Mouse (Mus musculus) heart, embryonic 15.5 days (tissue): ENCODE data around the gene Leng1. TPM values are rescaled to one million over a fixed set of nuclear protein-coding genes. Genes with fewer than 3 reads are reported as not detected.

Experiments
- ATAC-seq: fragments of 200-750 bp; cut with Nextera tagmentation; replicated peaks from 2 replicates; pipeline ENCODE4 v1.8.0; 2017; ENCODE audit warnings: low read depth, moderate TSS enrichment; ENCODE audit not compliant: insufficient number of reproducible peaks, insufficient read depth, low FRiP score
- H3K27ac ChIP-seq: fragments of 300-500 bp; sonication (generic); 2 replicates; pipeline ENCODE4 v1.5.1; 2015; ENCODE audit warnings: mild to moderate bottlenecking, inconsistent platforms
- H3K27me3 ChIP-seq: fragments of 300-500 bp; sonication (generic); 2 replicates; pipeline ENCODE4 v1.6.1; 2015; ENCODE audit warnings: inconsistent platforms
- H3K36me3 ChIP-seq: fragments of 300-500 bp; sonication (generic); 2 replicates; pipeline ENCODE4 v1.6.1; 2015; ENCODE audit warnings: mild to moderate bottlenecking, inconsistent platforms
- H3K4me1 ChIP-seq: fragments of 300-500 bp; sonication (generic); replicated peaks from 2 replicates; pipeline ENCODE4 v1.6.1; 2015; ENCODE audit warnings: inconsistent platforms
- H3K4me2 ChIP-seq: fragments of 300-500 bp; sonication (generic); 2 replicates; pipeline ENCODE4 v1.6.1; 2015; ENCODE audit warnings: inconsistent platforms, mild to moderate bottlenecking, moderate library complexity
- H3K4me3 ChIP-seq: fragments of 300-500 bp; sonication (generic); 2 replicates; pipeline ENCODE4 v1.5.1; 2015; ENCODE audit warnings: mild to moderate bottlenecking, inconsistent platforms
- H3K9ac ChIP-seq: fragments of 300-500 bp; sonication (generic); 2 replicates; pipeline ENCODE4 v1.6.1; 2015; ENCODE audit warnings: mild to moderate bottlenecking, inconsistent platforms
- H3K9me3 ChIP-seq: fragments of 300-500 bp; sonication (generic); replicated peaks from 2 replicates; pipeline ENCODE4 v1.6.1; 2016; ENCODE audit warnings: inconsistent platforms
- WGBS: fragments of 180-500 bp; shearing (Covaris S2); methylation state at CpG from one replicate; pipeline ENCODE4 v1.1.7; 2015; ENCODE audit warnings: mixed read lengths; 5-methylcytosine and 5-hydroxymethylcytosine counted together
- polyA plus RNA-seq: library from polyadenylated mRNA; unstranded; fragments of >200 nt; fragmentation: Nextera tagmentation; extraction: Ambion mirVana; gene quantifications from 2 replicates; pipeline ENCODE4 v1.2.1, GENCODE M21; 2015

Leng1 gene
- polyA plus RNA-seq, 1 experiment from 2014 or later = 19.8 TPM

DNA sequence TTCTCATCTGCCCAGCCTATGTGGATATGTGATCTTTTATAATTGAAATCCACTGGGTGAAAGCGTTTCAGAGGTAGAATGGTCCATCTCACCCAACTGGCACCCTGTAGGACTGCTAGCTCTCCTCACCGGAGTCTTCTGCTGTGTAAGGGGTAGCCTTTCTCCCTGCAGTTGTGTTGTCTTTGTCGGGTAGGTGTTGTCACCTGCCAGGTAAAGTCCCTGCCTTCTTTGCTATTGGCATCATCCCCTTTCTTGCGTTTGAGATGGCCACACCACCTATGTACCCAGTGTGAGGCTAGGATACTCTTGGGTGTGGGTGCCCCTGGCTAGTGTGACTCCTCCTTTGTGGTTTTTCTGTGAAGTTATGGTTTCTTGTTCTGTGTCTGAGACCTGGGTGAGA lies 19.0 kb downstream of the Leng1 start:
- H3K4me3 ChIP-seq = peak overlapping the region; percentile 96
- H3K4me2 ChIP-seq = peak overlapping the region; percentile 80
- H3K4me1 ChIP-seq = peaks cover 36% of the 10 kb centered on the region
- peak overlapping the region; percentile 99 for H3K9ac ChIP-seq
- H3K36me3 ChIP-seq = peaks cover 15% of the 10 kb centered on the region
- no peak for ATAC-seq
- no peaks in the 10 kb centered on the region for H3K27me3 ChIP-seq
- H3K27ac ChIP-seq = no peak overlapping the region
- 64% methylated on average over 4 of the region's 4 CpGs for WGBS
- no peaks in the 10 kb centered on the region for H3K9me3 ChIP-seq

GRCm38 (mm10) chr7:3646188-3646587 lies 19.5 kb downstream of the Leng1 start:
- H3K9ac ChIP-seq = peak overlapping the region; percentile 99
- H3K27ac ChIP-seq = peak overlapping the region; percentile 97; the same call in 1 of the 2 replicates
- peak overlapping the region; percentile 96 for H3K4me3 ChIP-seq
- peak overlapping the region; percentile 80 for H3K4me2 ChIP-seq
- ATAC-seq = no peak
- peaks cover 15% of the 10 kb centered on the region for H3K36me3 ChIP-seq
- H3K4me1 ChIP-seq = peaks cover 36% of the 10 kb centered on the region
- H3K9me3 ChIP-seq = no peaks in the 10 kb centered on the region
- 6% methylated on average over 9 of the region's 9 CpGs for WGBS
- no peaks in the 10 kb centered on the region for H3K27me3 ChIP-seq

DNA sequence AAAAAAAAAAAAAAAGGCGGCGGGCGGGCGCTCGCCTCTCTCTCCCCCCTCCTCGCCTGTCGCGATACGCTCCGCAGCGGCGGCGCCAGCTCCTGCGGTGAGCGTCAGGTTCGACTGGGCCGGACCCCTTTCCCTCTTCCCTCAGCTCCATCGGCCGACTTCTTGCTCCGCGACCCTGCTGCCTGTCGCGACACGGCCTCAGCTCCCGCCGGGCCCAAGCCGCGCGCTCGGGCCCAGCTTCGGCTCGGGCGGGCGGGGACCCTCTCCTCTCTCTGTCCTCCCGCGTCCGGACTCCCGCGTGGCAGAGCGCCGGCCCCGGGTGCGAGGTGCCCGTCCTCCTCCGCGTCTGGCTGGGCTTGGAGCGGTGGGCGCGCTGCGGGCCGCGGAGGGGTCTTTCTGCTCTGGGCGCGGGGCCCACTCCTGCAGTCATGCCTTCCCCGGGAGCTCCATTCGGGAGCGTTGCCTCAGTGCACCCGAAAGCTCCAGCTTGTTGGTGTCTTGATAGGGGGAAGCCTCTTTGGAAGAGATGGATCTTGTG lies 20.1 kb downstream of the Leng1 start:
- Histone ChIP-seq H3K4me3 (peak overlapping the region; percentile 96), H3K27me3 (no peaks in the 10 kb centered on the region), H3K36me3 (peaks cover 15% of the 10 kb centered on the region), H3K4me2 (peak overlapping the region; percentile 80), H3K4me1 (peaks cover 36% of the 10 kb centered on the region), H3K9me3 (no peaks in the 10 kb centered on the region), H3K27ac (peak overlapping the region; percentile 97), H3K9ac (peak overlapping the region; percentile 99)
- WGBS = under 1% methylated on average over 56 of the region's 58 CpGs
- ATAC-seq = peak; percentile 5

DNA sequence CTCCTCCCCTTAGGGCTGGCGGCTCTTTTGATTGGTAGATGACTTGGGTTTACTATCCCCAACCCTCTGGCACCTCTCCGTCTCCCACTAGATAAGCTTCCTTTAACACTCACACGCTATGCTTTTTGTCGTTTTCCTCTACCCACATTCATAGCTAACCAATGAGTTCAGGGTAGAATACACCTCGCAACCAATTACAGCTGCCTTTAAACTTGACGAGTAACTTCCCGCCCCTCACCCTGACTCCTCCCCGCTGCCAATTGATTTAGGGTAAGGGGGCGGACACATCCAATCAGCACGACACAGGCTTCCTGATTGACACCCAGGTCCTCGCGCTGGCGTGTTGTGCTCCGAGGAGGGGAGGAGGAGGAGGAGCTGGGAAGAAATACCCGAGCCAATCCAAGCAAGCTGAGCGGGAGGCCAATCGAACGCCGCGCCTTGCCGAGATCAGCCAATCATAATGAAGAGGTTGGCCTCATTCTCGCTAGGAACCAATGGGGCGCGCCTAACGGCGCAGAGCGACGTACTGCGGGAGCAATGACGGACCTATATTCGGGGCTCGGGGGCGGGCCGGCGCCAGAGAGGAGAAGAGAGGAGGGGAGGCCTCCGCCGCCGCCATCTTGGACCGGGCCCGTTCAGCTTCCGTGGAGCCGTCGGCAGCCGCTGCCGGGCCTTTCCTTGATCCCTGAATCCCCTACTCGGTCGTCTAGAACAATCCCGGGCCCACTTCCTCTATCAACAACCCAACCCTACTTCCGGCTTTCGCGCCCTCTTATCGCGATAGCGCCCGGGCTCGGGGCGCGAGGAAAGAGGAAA lies 20.8 kb downstream of the Leng1 start, which contains the start of gene Cnot3:
Gene Cnot3 (plus strand): TSS at position 597 of the 816 bp plus-strand sequence.
- H3K4me1 ChIP-seq = peaks cover 36% of the 10 kb centered on the region
- H3K36me3 ChIP-seq = peaks cover 17% of the 10 kb centered on the region; the same call in 1 of the 2 replicates
- H3K4me2 ChIP-seq = peak within 1 kb of the TSS; percentile 80
- H3K9me3 ChIP-seq = no peaks in the 10 kb centered on the region
- H3K9ac ChIP-seq = peak within 1 kb of the TSS; percentile 99
- H3K4me3 ChIP-seq = peak within 1 kb of the TSS; percentile 96
- H3K27ac ChIP-seq = peak within 1 kb of the TSS; percentile 97
- H3K27me3 ChIP-seq = no peaks in the 10 kb centered on the region
- peak; percentile 97 for ATAC-seq
- under 1% methylated on average over 49 of the region's 58 CpGs for WGBS

- ATAC-seq = no peak
- 1% methylated on average over 11 of the region's 11 CpGs for WGBS
- H3K9me3 ChIP-seq = no peaks in the 10 kb centered on the region
- peak overlapping the region; percentile 75 for H3K27ac ChIP-seq
- H3K4me2 ChIP-seq = peak overlapping the region; percentile 60
- peaks cover 36% of the 10 kb centered on the region for H3K4me1 ChIP-seq
- H3K4me3 ChIP-seq = peak overlapping the region; percentile 96
- H3K27me3 ChIP-seq = no peaks in the 10 kb centered on the region
- H3K36me3 ChIP-seq = peaks cover 22% of the 10 kb centered on the region; the same call in 1 of the 2 replicates
- H3K9ac ChIP-seq = 0 out of 2 replicates have a peak overlapping the region, but pooled peaks have one; percentile 11
Measured at GRCm38 (mm10) chr7:3644348-3644671, 21.3 kb downstream of the Leng1 start.

DNA sequence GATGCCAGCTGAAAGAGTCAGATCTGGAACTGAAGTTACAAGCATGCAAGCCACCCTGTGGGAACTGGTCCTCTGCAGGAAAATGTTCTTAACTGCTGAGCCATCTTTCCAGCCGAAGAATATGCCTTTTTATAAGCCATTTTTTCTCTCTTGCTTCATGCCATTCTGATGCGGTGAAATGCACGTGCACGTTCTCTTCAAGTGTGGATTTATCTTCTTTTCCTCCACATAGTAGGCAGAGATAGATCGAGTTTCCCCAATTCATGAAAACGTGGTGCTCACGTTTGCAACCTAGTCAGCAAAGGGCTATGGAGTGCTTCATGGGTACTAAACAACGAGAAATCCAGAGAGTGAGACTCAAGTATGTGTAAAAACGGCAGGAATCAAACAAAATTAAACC lies 21.8 kb downstream of the Leng1 start:
- Histone ChIP-seq H3K4me3 (peak overlapping the region; percentile 96), H3K36me3 (peaks cover 25% of the 10 kb centered on the region; the same call in 1 of the 2 replicates), H3K4me2 (peak overlapping the region; percentile 60), H3K9ac (no peak overlapping the region), H3K4me1 (peaks cover 33% of the 10 kb centered on the region), H3K27ac (no peak overlapping the region), H3K27me3 (no peaks in the 10 kb centered on the region), H3K9me3 (no peaks in the 10 kb centered on the region)
- 23% methylated on average over 9 of the region's 9 CpGs for WGBS
- ATAC-seq = no peak

DNA sequence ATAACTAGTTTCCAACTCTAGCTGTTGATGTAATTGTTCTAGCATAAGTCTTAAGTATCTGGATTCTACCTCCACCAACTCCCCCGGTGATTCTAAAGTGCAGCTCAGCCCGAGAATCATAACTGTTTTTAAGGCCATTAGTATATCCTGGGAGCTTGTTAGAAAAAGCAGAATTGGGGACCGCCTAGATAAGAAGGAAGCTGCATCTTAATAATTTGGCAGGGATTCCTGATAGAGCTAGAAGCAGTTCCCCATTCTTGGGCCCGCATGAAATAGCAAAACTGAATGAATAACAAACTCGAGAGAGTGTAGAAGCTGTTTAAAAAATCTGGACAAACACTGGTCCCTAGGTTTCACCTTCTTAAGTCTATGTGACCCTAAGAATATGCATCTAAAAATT lies 22.2 kb downstream of the Leng1 start:
- Histone ChIP-seq H3K9ac (no peak overlapping the region), H3K4me2 (no peak overlapping the region), H3K4me3 (no peak overlapping the region; the same call in 1 of the 2 replicates), H3K36me3 (peaks cover 26% of the 10 kb centered on the region; the same call in 1 of the 2 replicates), H3K27me3 (no peaks in the 10 kb centered on the region), H3K9me3 (no peaks in the 10 kb centered on the region), H3K4me1 (peaks cover 29% of the 10 kb centered on the region), H3K27ac (no peak overlapping the region)
- no peak for ATAC-seq
- 66% methylated on average over 5 of the region's 5 CpGs for WGBS

DNA sequence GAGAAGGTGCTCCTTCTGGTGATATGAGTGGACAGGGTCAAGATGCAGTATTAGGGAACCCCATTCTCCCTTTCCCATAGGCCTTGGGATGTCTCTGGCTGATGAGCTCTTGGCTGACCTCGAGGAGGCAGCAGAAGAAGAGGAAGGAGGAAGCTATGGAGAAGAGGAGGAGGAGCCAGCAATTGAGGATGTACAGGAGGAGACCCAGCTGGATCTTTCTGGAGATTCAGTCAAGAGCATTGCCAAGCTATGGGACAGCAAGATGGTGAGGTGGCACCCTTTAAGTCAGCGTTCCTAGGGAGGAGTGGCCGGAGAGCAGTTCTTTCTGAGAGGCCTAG lies 35.2 kb downstream of the Leng1 start:
- Histone ChIP-seq H3K4me2 (peak overlapping the region; percentile 77), H3K36me3 (peaks cover 9% of the 10 kb centered on the region; the same call in 1 of the 2 replicates)

DNA sequence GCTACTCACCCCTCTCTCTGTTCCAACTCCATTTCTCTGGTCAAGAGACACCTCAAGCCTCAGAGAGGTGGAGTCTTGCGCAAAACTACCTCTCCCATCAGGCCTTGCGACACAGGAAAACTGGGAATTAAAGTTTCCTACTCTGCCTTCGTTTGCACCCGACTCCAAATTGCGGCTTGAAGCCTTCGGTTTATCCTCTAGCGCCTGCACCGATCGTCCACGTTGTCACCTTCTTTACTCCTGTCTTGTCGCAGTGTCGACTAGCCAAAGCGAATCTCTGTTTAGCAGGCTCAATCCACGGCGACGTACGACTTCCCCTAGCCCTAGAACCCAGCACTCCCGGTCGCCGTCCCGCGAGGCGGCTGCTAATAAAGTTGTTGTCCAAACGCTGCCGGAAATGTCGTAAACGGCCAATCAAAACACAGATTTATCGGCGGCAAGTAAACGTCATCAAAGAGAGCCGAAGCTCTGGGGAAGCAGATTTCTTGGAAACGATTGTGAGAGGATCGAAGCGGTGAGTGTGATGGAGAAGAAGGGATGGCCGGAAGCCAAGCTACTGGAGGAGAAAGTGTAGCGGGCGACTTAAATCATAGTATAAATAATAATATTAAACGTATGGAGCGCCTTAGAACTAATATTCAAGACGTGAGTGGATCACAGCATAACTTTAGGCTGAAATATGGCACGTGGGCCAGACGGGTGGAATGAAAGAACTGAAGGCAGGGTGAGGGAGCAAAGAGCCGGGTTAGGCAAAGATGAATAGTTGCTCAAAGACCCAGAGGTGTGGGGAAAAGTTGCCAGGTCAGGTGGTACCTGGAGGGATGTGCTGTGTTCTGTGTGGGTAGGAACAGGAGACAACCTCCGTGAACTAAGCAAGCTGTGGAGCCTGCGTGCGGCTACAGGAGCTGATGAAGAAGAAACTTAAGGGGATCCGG lies 35.8 kb downstream of the Leng1 start, which contains the start of the genes Tfpt and Prpf31:
Gene Tfpt (minus strand): TSS at position 387 of the 935 bp plus-strand sequence.
Gene Prpf31 (plus strand): TSS at position 443 of the 935 bp plus-strand sequence.
- Histone ChIP-seq H3K4me3 (peak within 1 kb of the TSS; percentile 61), H3K36me3 (peaks cover 9% of the 10 kb centered on the region; the same call in 1 of the 2 replicates), H3K9me3 (no peaks in the 10 kb centered on the region), H3K27me3 (no peaks in the 10 kb centered on the region), H3K4me2 (peak within 1 kb of the TSS; percentile 77), H3K27ac (peak within 1 kb of the TSS; percentile 82), H3K4me1 (peaks cover 21% of the 10 kb centered on the region), H3K9ac (peak within 1 kb of the TSS; percentile 53)
- ATAC-seq = peak; percentile 83
- under 1% methylated on average over 47 of the region's 47 CpGs for WGBS

More for the DNA sequence above, 35.2 kb downstream of the Leng1 start:
- no peaks in the 10 kb centered on the region for H3K9me3 ChIP-seq
- peaks cover 21% of the 10 kb centered on the region for H3K4me1 ChIP-seq
- H3K27ac ChIP-seq = no peak overlapping the region
- no peaks in the 10 kb centered on the region for H3K27me3 ChIP-seq
- peak overlapping the region; percentile 53 for H3K9ac ChIP-seq
- WGBS = 60% methylated on average over 3 of the region's 3 CpGs
- ATAC-seq = no peak
- H3K4me3 ChIP-seq = peak overlapping the region; percentile 61

GRCm38 (mm10) chr7:3629030-3629429 lies 36.6 kb downstream of the Leng1 start:
- peaks cover 13% of the 10 kb centered on the region; the same call in 1 of the 2 replicates for H3K36me3 ChIP-seq
- peaks cover 21% of the 10 kb centered on the region for H3K4me1 ChIP-seq
- peak overlapping the region; percentile 53 for H3K9ac ChIP-seq
- peak overlapping the region; percentile 61 for H3K4me3 ChIP-seq
- no peaks in the 10 kb centered on the region for H3K27me3 ChIP-seq
- 32% methylated on average over 4 of the region's 4 CpGs for WGBS
- peak overlapping the region; percentile 77 for H3K4me2 ChIP-seq
- no peaks in the 10 kb centered on the region for H3K9me3 ChIP-seq
- no peak for ATAC-seq
- peak overlapping the region; percentile 82 for H3K27ac ChIP-seq
